Mouse (Mus musculus) MEL (cell line): ENCODE data around the gene 1700122O11Rik. TPM values are rescaled to one million over a fixed set of nuclear protein-coding genes. Genes with fewer than 3 reads are reported as not detected.

Experiments
- DNase-seq: peaks from one replicate; pipeline ENCODE4 v3.0.0; 2011; ENCODE audit warnings: low read depth, low spot score
- H3K27ac ChIP-seq: 2 replicates; pipeline ENCODE4 v1.5.1; 2012; ENCODE audit warnings: low read depth, mild to moderate bottlenecking, control low read depth, low read length, moderate library complexity; ENCODE audit not compliant: control insufficient read depth
- H3K27me3 ChIP-seq, 2 experiments: fragments of 150-350 bp in 1 of 2; sonication (generic) in 1 of 2; 2 replicates each; pipeline ENCODE4 v1.6.1; 2012; ENCODE audit warnings: low read length in 2 of 2, mild to moderate bottlenecking in 2 of 2, improper control_type of control experiment in 1 of 2, moderate library complexity in 1 of 2; ENCODE audit not compliant: insufficient read depth in 2 of 2, control insufficient read depth in 1 of 2
- H3K36me3 ChIP-seq, 2 experiments: 2 replicates each; pipeline ENCODE4 v1.6.1; 2012 to 2014; ENCODE audit warnings: low read length in 2 of 2, improper control_type of control experiment in 1 of 2, inconsistent platforms in 1 of 2, mild to moderate bottlenecking in 1 of 2; ENCODE audit not compliant: insufficient read depth in 2 of 2, control insufficient read depth in 1 of 2
- H3K4me1 ChIP-seq, 2 experiments: fragments of 150-350 bp in 1 of 2; sonication (generic) in 1 of 2; 2 replicates each; pipeline ENCODE4 v1.6.1; 2012; ENCODE audit warnings: low read length in 2 of 2, improper control_type of control experiment in 1 of 2, mild to moderate bottlenecking in 1 of 2; ENCODE audit not compliant: insufficient read depth in 2 of 2, control insufficient read depth in 1 of 2
- H3K4me3 ChIP-seq, 2 experiments: fragments of 150-350 bp in 1 of 2; sonication (generic) in 1 of 2; 2 replicates each; pipeline ENCODE4 v1.5.1; 2012; ENCODE audit warnings: low read depth in 2 of 2, low read length in 2 of 2, mild to moderate bottlenecking in 2 of 2, moderate library complexity in 2 of 2, control low read depth in 1 of 2, improper control_type of control experiment in 1 of 2; ENCODE audit not compliant: control insufficient read depth in 1 of 2, insufficient read depth in 1 of 2
- H3K79me2 ChIP-seq: 2 replicates; pipeline ENCODE4 v1.6.1; 2012; ENCODE audit warnings: mild to moderate bottlenecking, low read length, moderate library complexity; ENCODE audit not compliant: control insufficient read depth, poor library complexity, insufficient read depth
- H3K9ac ChIP-seq: 2 replicates; pipeline ENCODE4 v1.6.1; 2012; ENCODE audit warnings: low read depth, mild to moderate bottlenecking, control low read depth, low read length, moderate library complexity; ENCODE audit not compliant: control insufficient read depth, poor library complexity, severe bottlenecking
- H3K9me3 ChIP-seq: fragments of 150-350 bp; sonication (generic); replicated peaks from 2 replicates; pipeline ENCODE4 v1.6.1; 2012; ENCODE audit warnings: mild to moderate bottlenecking, low read length, improper control_type of control experiment, moderate library complexity; ENCODE audit not compliant: insufficient read depth
- CHD1 ChIP-seq: IDR thresholded peaks from 2 replicates; pipeline ENCODE4 v1.6.1; 2012; ENCODE audit warnings: low read depth, mild to moderate bottlenecking, inconsistent platforms, low read length, improper control_type of control experiment
- CTCF ChIP-seq, 3 experiments: IDR thresholded peaks in 2 of 3; conservative IDR thresholded peaks in 1 of 3; 2 replicates each; pipeline ENCODE4 v1.5.1; 2011 to 2012; ENCODE audit warnings: low read length in 3 of 3, low read depth in 2 of 3, mild to moderate bottlenecking in 2 of 3, improper control_type of control experiment in 1 of 3, inconsistent platforms in 1 of 3, mixed read lengths in 1 of 3, moderate library complexity in 1 of 3; ENCODE audit not compliant: control insufficient read depth in 1 of 3, insufficient read depth in 1 of 3, poor library complexity in 1 of 3, severe bottlenecking in 1 of 3
- ELF1 ChIP-seq: IDR thresholded peaks from 2 replicates; pipeline ENCODE4 v1.6.1; 2014; ENCODE audit warnings: low read depth, mild to moderate bottlenecking, inconsistent platforms, low read length, improper control_type of control experiment, moderate library complexity
- ETS1 ChIP-seq: IDR thresholded peaks from 2 replicates; pipeline ENCODE4 v1.6.1; 2012; ENCODE audit warnings: low read depth, mild to moderate bottlenecking, inconsistent platforms, low read length, improper control_type of control experiment, moderate library complexity
- GABPA ChIP-seq: IDR thresholded peaks from 2 replicates; pipeline ENCODE4 v1.6.1; 2012; ENCODE audit warnings: low read depth, mild to moderate bottlenecking, inconsistent platforms, low read length, improper control_type of control experiment, moderate library complexity
- GATA1 ChIP-seq: IDR thresholded peaks from 2 replicates; pipeline ENCODE4 v1.6.1; 2011; ENCODE audit warnings: low read depth, low read length, improper control_type of control experiment
- HCFC1 ChIP-seq: IDR thresholded peaks from 2 replicates; pipeline ENCODE4 v1.6.1; 2012; ENCODE audit warnings: low read depth, mild to moderate bottlenecking, inconsistent platforms, low read length, improper control_type of control experiment, moderate library complexity
- JUND ChIP-seq: IDR thresholded peaks from 2 replicates; pipeline ENCODE4 v1.6.1; 2011; ENCODE audit warnings: low read depth, mild to moderate bottlenecking, improper control_type of control experiment, low read length
- KAT2A ChIP-seq: conservative IDR thresholded peaks from 2 replicates; pipeline ENCODE4 v1.6.1; 2012; ENCODE audit warnings: low read depth, low read length, improper control_type of control experiment, inconsistent platforms
- MAFK ChIP-seq: IDR thresholded peaks from 2 replicates; pipeline ENCODE4 v1.6.1; 2011; ENCODE audit warnings: low read depth, mild to moderate bottlenecking, low read length, improper control_type of control experiment, borderline replicate concordance
- MAX ChIP-seq: IDR thresholded peaks from 2 replicates; pipeline ENCODE4 v1.6.1; 2011; ENCODE audit warnings: low read length, improper control_type of control experiment
- MAZ ChIP-seq: IDR thresholded peaks from 2 replicates; pipeline ENCODE4 v1.6.1; 2012; ENCODE audit warnings: low read depth, mild to moderate bottlenecking, inconsistent platforms, low read length, improper control_type of control experiment
- MEF2A ChIP-seq: IDR thresholded peaks from 2 replicates; pipeline ENCODE4 v1.6.1; 2014; ENCODE audit warnings: low read depth, mild to moderate bottlenecking, inconsistent platforms, low read length, improper control_type of control experiment; ENCODE audit not compliant: poor library complexity, insufficient replicate concordance, severe bottlenecking; ENCODE audit errors: extremely low read depth
- MYC ChIP-seq: IDR thresholded peaks from 2 replicates; pipeline ENCODE4 v1.6.1; 2011; ENCODE audit warnings: low read depth, mild to moderate bottlenecking, low read length, improper control_type of control experiment, moderate library complexity
- POLR2A ChIP-seq, 2 experiments: IDR thresholded peaks; 2 replicates each; pipeline ENCODE4 v1.6.1; 2011 to 2012; ENCODE audit warnings: low read length in 2 of 2, mild to moderate bottlenecking in 2 of 2, control low read depth in 1 of 2, improper control_type of control experiment in 1 of 2, low read depth in 1 of 2, moderate library complexity in 1 of 2; ENCODE audit not compliant: control insufficient read depth in 1 of 2, insufficient read depth in 1 of 2, poor library complexity in 1 of 2
- POLR2AphosphoS5 ChIP-seq: IDR thresholded peaks from 2 replicates; pipeline ENCODE4 v1.6.1; 2012; ENCODE audit warnings: low read depth, borderline replicate concordance, mild to moderate bottlenecking, inconsistent platforms, low read length, moderate library complexity, mixed read lengths
- RCOR1 ChIP-seq: IDR thresholded peaks from 2 replicates; pipeline ENCODE4 v1.6.1; 2012; ENCODE audit warnings: low read depth, mild to moderate bottlenecking, inconsistent platforms, low read length, improper control_type of control experiment
- SMC3 ChIP-seq: IDR thresholded peaks from 2 replicates; pipeline ENCODE4 v1.6.1; 2011; ENCODE audit warnings: low read depth, low read length, improper control_type of control experiment
- TAL1 ChIP-seq: IDR thresholded peaks from 2 replicates; pipeline ENCODE4 v1.6.1; 2012; ENCODE audit warnings: mild to moderate bottlenecking, inconsistent platforms, low read length, moderate library complexity, mixed read lengths
- UBTF ChIP-seq: IDR thresholded peaks from 2 replicates; pipeline ENCODE4 v1.6.1; 2012; ENCODE audit warnings: low read depth, mild to moderate bottlenecking, inconsistent platforms, low read length, improper control_type of control experiment, moderate library complexity, borderline replicate concordance; ENCODE audit not compliant: insufficient read depth
- USF1 ChIP-seq: IDR thresholded peaks from 2 replicates; pipeline ENCODE4 v1.6.1; 2014; ENCODE audit warnings: low read depth, mild to moderate bottlenecking, inconsistent platforms, low read length, improper control_type of control experiment, moderate library complexity
- USF2 ChIP-seq, 2 experiments: IDR thresholded peaks; 2 replicates each; pipeline ENCODE4 v1.6.1; 2011 to 2012; ENCODE audit warnings: improper control_type of control experiment in 2 of 2, low read length in 2 of 2, borderline replicate concordance in 1 of 2, inconsistent platforms in 1 of 2, low read depth in 1 of 2, mild to moderate bottlenecking in 1 of 2; ENCODE audit not compliant: insufficient read depth in 1 of 2
- ZC3H11A ChIP-seq: IDR thresholded peaks from 2 replicates; pipeline ENCODE4 v1.6.1; 2012; ENCODE audit warnings: low read depth, mild to moderate bottlenecking, inconsistent platforms, low read length, improper control_type of control experiment
- ZKSCAN1 ChIP-seq: IDR thresholded peaks from 2 replicates; pipeline ENCODE4 v1.6.1; 2012; ENCODE audit warnings: low read depth, mild to moderate bottlenecking, inconsistent platforms, low read length, improper control_type of control experiment, moderate library complexity
- ZNF384 ChIP-seq: IDR thresholded peaks from 2 replicates; pipeline ENCODE4 v1.6.1; 2012; ENCODE audit warnings: low read depth, mild to moderate bottlenecking, inconsistent platforms, low read length, improper control_type of control experiment
- polyA plus RNA-seq, 2 experiments: library from polyadenylated mRNA; stranded (reverse) in 1 of 2; unstranded in 1 of 2; fragments of >175 nt in 1 of 2; fragments of >200 nt in 1 of 2; gene quantifications; 2 replicates each; pipeline versions ENCODE4 v1.2.1 to v1.2.4; 2012; ENCODE audit warnings: low replicate concordance in 2 of 2, low read depth in 1 of 2; ENCODE audit not compliant: insufficient read length in 2 of 2, insufficient read depth in 1 of 2, missing spikeins in 1 of 2
- total RNA-seq: library from RNA; depleted of rRNA; stranded (reverse); fragments of 300-350 nt; gene quantifications from 2 replicates; pipeline ENCODE4 v1.2.3, GENCODE M21; 2012; rRNA removed

The 1700122O11Rik gene
- total RNA-seq (not detected in 2 replicates), polyA plus RNA-seq (not detected)

- Histone ChIP-seq H3K27ac (no peak within 1 kb of the TSS), H3K79me2 (no peaks in the 10 kb centered on the region; the same call in 1 of the 2 replicates), H3K27me3 (no peaks in the 10 kb centered on the region), H3K9ac (no peak within 1 kb of the TSS), H3K36me3 (peaks cover 0 to 6% of the 10 kb centered on the region in 2 experiments; a peak in 2 of 4 replicates), H3K4me3 (no peak within 1 kb of the TSS), H3K9me3 (no peaks in the 10 kb centered on the region), H3K4me1 (peaks cover 9 to 14% of the 10 kb centered on the region in 2 experiments; a peak in 3 of 4 replicates)
- TF ChIP-seq GABPA (no peak), ZC3H11A (no peak), UBTF (no peak)
- no peak for DNase-seq
Observed at GRCm38 (mm10) chr17:48038193-48038592, at the start of gene 1700122O11Rik. 1700122O11Rik (minus strand) TSS chr17:48038293.

GRCm38 (mm10) chr17:48080626-48081025 is 42.5 kb upstream of the 1700122O11Rik start:
- H3K79me2 ChIP-seq, result no peaks in the 10 kb centered on the region
- TF ChIP-seq HCFC1 (no peak), CTCF (IDR thresholded peaks at IDR 0.05 in 2 of 3, conservative IDR thresholded peaks at IDR 0.05 in 1 of 3; ENCODE audit: control insufficient read depth in 1 of 3, insufficient read depth in 1 of 3, low read depth in 2 of 3, low read length in 3 of 3, poor library complexity in 1 of 3, severe bottlenecking in 1 of 3) (no peak), KAT2A (no peak), ZKSCAN1 (no peak), USF1 (no peak), MAFK (no peak), CHD1 (no peak), JUND (no peak), SMC3 (no peak), TAL1 (no peak), ETS1 (no peak)
- H3K4me1 ChIP-seq, result 0 out of 4 replicates have a peak, but pooled peaks cover 0 to 2% of the 10 kb centered on the region in 2 experiments
- no peaks in the 10 kb centered on the region for H3K27me3 ChIP-seq
- no peak overlapping the region for H3K4me3 ChIP-seq
- no peaks in the 10 kb centered on the region; a peak in 1 of 4 replicates for H3K36me3 ChIP-seq
- peak; percentile 16 for DNase-seq
- no peak overlapping the region for H3K27ac ChIP-seq
- no peaks in the 10 kb centered on the region for H3K9me3 ChIP-seq
- H3K9ac ChIP-seq, result no peak overlapping the region

DNA sequence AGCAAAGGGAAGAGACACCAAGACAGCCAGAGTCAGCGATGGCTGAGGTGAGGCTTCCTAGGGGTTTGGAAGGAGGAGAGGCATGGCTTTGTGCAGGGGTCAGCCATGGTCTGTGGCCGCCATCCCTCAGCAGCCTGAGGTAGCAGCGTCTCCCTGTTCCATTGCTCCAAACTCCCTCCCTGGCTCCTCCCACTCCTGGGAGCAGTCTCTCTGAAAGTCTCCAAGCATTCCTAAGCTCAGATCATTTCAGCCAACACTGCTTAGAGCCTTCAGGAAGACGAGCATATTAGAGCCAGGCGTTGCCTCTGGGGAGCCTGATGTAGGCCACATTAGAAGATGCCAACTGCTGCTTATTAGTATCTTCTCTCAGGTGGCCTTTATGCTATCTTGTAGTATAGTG is 29.6 kb upstream of the 1700122O11Rik start:
- H3K27ac ChIP-seq, result no peak overlapping the region
- no peak overlapping the region for H3K4me3 ChIP-seq
- no peak overlapping the region for H3K9ac ChIP-seq
- no peaks in the 10 kb centered on the region; a peak in 1 of 4 replicates for H3K27me3 ChIP-seq
- DNase-seq, result no peak
- no peaks in the 10 kb centered on the region for H3K36me3 ChIP-seq
- H3K4me1 ChIP-seq, result no peaks in the 10 kb centered on the region
- H3K79me2 ChIP-seq, result no peaks in the 10 kb centered on the region
- H3K9me3 ChIP-seq, result no peaks in the 10 kb centered on the region
- no peak for TF ChIP-seq GATA1
- no peak for TF ChIP-seq TAL1
- no peak for TF ChIP-seq UBTF
- no peak for TF ChIP-seq SMC3
- TF ChIP-seq RCOR1, result no peak
- TF ChIP-seq ELF1, result no peak
- TF ChIP-seq ZNF384, result no peak
- TF ChIP-seq MAX, result no peak
- TF ChIP-seq MEF2A, result no peak
- no peak for TF ChIP-seq USF2 (IDR thresholded peaks at IDR 0.05; ENCODE audit: borderline replicate concordance in 1 of 2, insufficient read depth in 1 of 2, low read depth in 1 of 2, low read length in 2 of 2)
- TF ChIP-seq MYC, result no peak
- no peak for TF ChIP-seq MAZ
- no peak for TF ChIP-seq POLR2A (IDR thresholded peaks at IDR 0.05; ENCODE audit: control insufficient read depth in 1 of 2, insufficient read depth in 1 of 2, low read depth in 1 of 2, low read length in 2 of 2, poor library complexity in 1 of 2)
- TF ChIP-seq KAT2A, result no peak
- TF ChIP-seq ZC3H11A, result no peak
- no peak for TF ChIP-seq POLR2AphosphoS5
